ENCODE assay signal across 10 mouse cellular contexts in the genomic region with DNA sequence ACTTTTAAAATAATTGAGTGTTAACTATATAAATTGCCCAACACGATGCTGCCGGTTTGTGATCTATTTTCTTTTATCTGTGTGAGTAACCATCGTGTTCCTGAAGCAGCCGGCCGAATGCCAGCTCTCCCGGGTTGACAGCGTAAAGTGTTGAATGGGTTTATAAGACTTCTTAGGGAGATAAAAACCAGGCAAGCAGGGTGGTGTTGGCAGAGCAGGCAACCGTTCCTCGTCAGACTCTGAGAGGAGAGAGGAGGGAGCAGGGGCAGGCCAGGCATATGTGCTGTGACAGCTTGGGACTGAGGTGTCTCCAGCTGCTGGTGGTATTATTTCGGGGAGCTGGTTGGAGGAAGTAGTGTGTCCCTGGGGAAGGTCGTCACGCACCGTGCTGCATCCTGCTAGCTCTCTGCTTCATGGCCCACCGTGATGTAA.
A peak's percentile ranks its signal among the peaks of the same experiment; 100 is the strongest.
DNase-seq lines count a peak whose midpoint lies in the region; ATAC-seq and TF ChIP-seq lines count a peak whose summit lies in the region.
"Had no signal": no experiment of that assay in that cellular context is flagged by ENCODE, and none has a peak within 500 bp of the region (broad histone marks: within the 10 kb centered on the region; RNA-seq: fewer than 3 reads in every experiment).

No protein-coding gene starts in this region.

- no peak for TF ChIP-seq POLR2A in CH12.LX (IDR thresholded peaks at IDR 0.05; ENCODE audit: low read depth, low read length)

- no peaks in the 10 kb centered on the region for H3K79me2 ChIP-seq in CH12.LX (replicated peaks; ENCODE audit: control insufficient read depth, extremely low read depth, insufficient read depth, poor library complexity, severe bottlenecking)

- TF ChIP-seq CTCF in CH12.LX (conservative IDR thresholded peaks at IDR 0.05 in 1 of 2, IDR thresholded peaks at IDR 0.05 in 1 of 2; ENCODE audit: low read depth in 2 of 2, low read length in 2 of 2) = no peak

- H3K9me3 ChIP-seq in hindbrain, embryonic 16.5 days (ENCODE audit: control insufficient read depth, low read length) = no peaks in the 10 kb centered on the region
- no peaks in the 10 kb centered on the region for H3K9me3 ChIP-seq in hindbrain, embryonic 14.5 days (ENCODE audit: control insufficient read depth, low read length)
- H3K9me3 ChIP-seq in CH12.LX (replicated peaks; ENCODE audit: low read length) = peaks cover 6% of the 10 kb centered on the region
- H3K9me3 ChIP-seq in heart, embryonic 16.5 days (replicated peaks; ENCODE audit: control insufficient read depth, low read length) = no peaks in the 10 kb centered on the region
- H3K9me3 ChIP-seq: limb, embryonic 15.5 days had no signal

- no peak for DNase-seq in hindbrain, embryonic 14.5 days (ENCODE audit: low spot score)
- peak; percentile 84 for DNase-seq in CH12.LX (ENCODE audit: extremely low read depth)
- peak; percentile 13 to 68 for DNase-seq in lung, postnatal 4 days
- DNase-seq in yolk sac, embryonic 10.5 days (ENCODE audit: low spot score) = no peak
- no peak for DNase-seq in cerebellum, adult 8-10 months
- DNase-seq: adrenal gland, postnatal 10 days had no signal

- in situ Hi-C loops in CH12.LX (cut with MboI; ENCODE audit: low pct_ligation_motif_present, low pct_unique_long_range_greater_than_20kb, low sequenced_read_pairs) = no loop called here

- H3K36me3 ChIP-seq in hindbrain, embryonic 16.5 days (ENCODE audit: control insufficient read depth, insufficient read depth, low read length) = no peaks in the 10 kb centered on the region
- no peaks in the 10 kb centered on the region for H3K36me3 ChIP-seq in hindbrain, embryonic 14.5 days (replicated peaks; ENCODE audit: control insufficient read depth, insufficient read depth)
- H3K36me3 ChIP-seq in CH12.LX (replicated peaks in 1 of 2; ENCODE audit: control insufficient read depth in 1 of 2, insufficient read depth in 1 of 2, low read length in 1 of 2) = no peaks in the 10 kb centered on the region
- no peaks in the 10 kb centered on the region for H3K36me3 ChIP-seq in heart, embryonic 16.5 days (ENCODE audit: control insufficient read depth, insufficient read depth)
- H3K36me3 ChIP-seq: limb, embryonic 15.5 days had no signal

- no peaks in the 10 kb centered on the region for H3K27me3 ChIP-seq in hindbrain, embryonic 16.5 days (replicated peaks; ENCODE audit: control insufficient read depth, insufficient read depth, low read length)
- H3K27me3 ChIP-seq in hindbrain, embryonic 14.5 days (ENCODE audit: control insufficient read depth, insufficient read depth, low read length) = no peaks in the 10 kb centered on the region
- no peaks in the 10 kb centered on the region for H3K27me3 ChIP-seq in CH12.LX (replicated peaks)
- H3K27me3 ChIP-seq in heart, embryonic 16.5 days (ENCODE audit: control insufficient read depth, insufficient read depth, low read length) = no peaks in the 10 kb centered on the region

- peaks cover 5% of the 10 kb centered on the region; the same call in 1 of the 2 replicates for H3K4me1 ChIP-seq in hindbrain, embryonic 16.5 days (ENCODE audit: control insufficient read depth, insufficient read depth, low read depth, low read length)
- H3K4me1 ChIP-seq in hindbrain, embryonic 14.5 days (replicated peaks; ENCODE audit: control insufficient read depth, insufficient read depth, low read length) = 0 out of 2 replicates have a peak, but pooled peaks cover 5% of the 10 kb centered on the region
- H3K4me1 ChIP-seq in CH12.LX (ENCODE audit: control insufficient read depth in 1 of 2, insufficient read depth in 2 of 2) = peaks cover 19 to 54% of the 10 kb centered on the region in 2 experiments
- H3K4me1 ChIP-seq in heart, embryonic 16.5 days (ENCODE audit: control insufficient read depth, insufficient read depth, low read length) = peaks cover 42% of the 10 kb centered on the region

- no peak overlapping the region for H3K27ac ChIP-seq in hindbrain, embryonic 16.5 days (ENCODE audit: low read depth, low read length)
- no peak overlapping the region for H3K27ac ChIP-seq in hindbrain, embryonic 14.5 days
- H3K27ac ChIP-seq in CH12.LX (ENCODE audit: insufficient read depth, low read depth) = no peak overlapping the region
- no peak overlapping the region for H3K27ac ChIP-seq in heart, embryonic 16.5 days (ENCODE audit: low read length)
- H3K27ac ChIP-seq: limb, embryonic 15.5 days had no signal

- H3K4me3 ChIP-seq in hindbrain, embryonic 16.5 days (ENCODE audit: low read length) = no peak overlapping the region
- H3K4me3 ChIP-seq in hindbrain, embryonic 14.5 days (replicated peaks; ENCODE audit: low read length) = no peak overlapping the region
- no peak overlapping the region for H3K4me3 ChIP-seq in CH12.LX (replicated peaks in 1 of 3; ENCODE audit: low read depth in 2 of 3, low read length in 2 of 3, poor library complexity in 1 of 3)
- H3K4me3 ChIP-seq in heart, embryonic 16.5 days (ENCODE audit: low read length) = no peak overlapping the region
- H3K4me3 ChIP-seq: limb, embryonic 15.5 days had no signal

- peak; percentile 4; the same call in 1 of the 2 replicates for TF ChIP-seq EP300 in CH12.LX (IDR thresholded peaks at IDR 0.05; ENCODE audit: low read length)

- 56% methylated on average over 14 of the region's 14 CpGs for WGBS in hindbrain, embryonic 16.5 days
- 58% methylated on average over 14 of the region's 14 CpGs for WGBS in hindbrain, embryonic 14.5 days
- WGBS in heart, embryonic 16.5 days = 20% methylated on average over 14 of the region's 14 CpGs

- no peak overlapping the region for H3K9ac ChIP-seq in hindbrain, embryonic 16.5 days (ENCODE audit: low read depth, low read length)
- no peak overlapping the region for H3K9ac ChIP-seq in hindbrain, embryonic 14.5 days
- no peak overlapping the region for H3K9ac ChIP-seq in CH12.LX (ENCODE audit: insufficient read depth, low read depth)
- H3K9ac ChIP-seq in heart, embryonic 16.5 days (ENCODE audit: low read length) = no peak overlapping the region
- H3K9ac ChIP-seq: limb, embryonic 15.5 days had no signal

- dilution Hi-C loops in CH12.LX (cut with MboI; ENCODE audit: extremely low pct_ligation_motif_present, extremely low pct_unique_long_range_greater_than_20kb, low sequenced_read_pairs) = no loop called here

- TF ChIP-seq RAD21 in CH12.LX (IDR thresholded peaks at IDR 0.05; ENCODE audit: low read depth, low read length) = no peak

- peak; percentile 63 for ATAC-seq in hindbrain, embryonic 16.5 days
- ATAC-seq in hindbrain, embryonic 14.5 days (ENCODE audit: low FRiP score) = no peak
- 0 out of 2 replicates have a peak, but pooled peaks have one; percentile 46 for ATAC-seq in heart, embryonic 16.5 days (replicated peaks; ENCODE audit: extremely low read depth, insufficient read depth, low FRiP score)
- no peak for ATAC-seq in cerebellum, adult (ENCODE audit: insufficient number of reproducible peaks, low FRiP score, low TSS enrichment)

- no peak overlapping the region for H3K4me2 ChIP-seq in hindbrain, embryonic 16.5 days (ENCODE audit: low read length)
- no peak overlapping the region for H3K4me2 ChIP-seq in hindbrain, embryonic 14.5 days (replicated peaks)
- no peak overlapping the region for H3K4me2 ChIP-seq in CH12.LX (ENCODE audit: insufficient read depth, low read depth, poor library complexity, severe bottlenecking)
- H3K4me2 ChIP-seq in heart, embryonic 16.5 days (ENCODE audit: low read depth, low read length) = peak overlapping the region; percentile 10
- H3K4me2 ChIP-seq: limb, embryonic 15.5 days had no signal

TF ChIP-seq in CH12.LX, 34 proteins besides CTCF, POLR2A, EP300 and RAD21:
- TF ChIP-seq BHLHE40 (IDR thresholded peaks at IDR 0.05; ENCODE audit: low read depth, low read length) (peak; percentile 52), TCF12 (IDR thresholded peaks at IDR 0.05; ENCODE audit: low read depth, low read length) (no peak), GABPA (IDR thresholded peaks at IDR 0.05; ENCODE audit: insufficient replicate concordance, low read depth, low read length) (no peak), MEF2A (IDR thresholded peaks at IDR 0.05; ENCODE audit: borderline replicate concordance, low read depth, low read length) (peak; percentile 37; the same call in 1 of the 2 replicates), MAX (IDR thresholded peaks at IDR 0.05; ENCODE audit: low read length) (0 out of 2 replicates have a peak, but pooled peaks have one; percentile 9), ETS1 (conservative IDR thresholded peaks at IDR 0.05; ENCODE audit: low read depth, low read length) (peak; percentile 21; the same call in 1 of the 2 replicates)
TF ChIP-seq in CH12.LX: peak in this region for 4.

Comparison
In these comparisons a context has a peak if more than half of its experiments do, and no peak if none do; other contexts are left out.
1. ATAC-seq: peak in hindbrain, embryonic 16.5 days (single experiment) and heart, embryonic 16.5 days (single experiment); none in hindbrain, embryonic 14.5 days (single experiment) and cerebellum, adult (single experiment).
2. DNase-seq: peak in CH12.LX (single experiment) and lung, postnatal 4 days (2 of 2); none in hindbrain, embryonic 14.5 days (single experiment), yolk sac, embryonic 10.5 days (single experiment) and cerebellum, adult 8-10 months (single experiment).